23 mouse cellular contexts compared by ENCODE assay signal in the genomic region with DNA sequence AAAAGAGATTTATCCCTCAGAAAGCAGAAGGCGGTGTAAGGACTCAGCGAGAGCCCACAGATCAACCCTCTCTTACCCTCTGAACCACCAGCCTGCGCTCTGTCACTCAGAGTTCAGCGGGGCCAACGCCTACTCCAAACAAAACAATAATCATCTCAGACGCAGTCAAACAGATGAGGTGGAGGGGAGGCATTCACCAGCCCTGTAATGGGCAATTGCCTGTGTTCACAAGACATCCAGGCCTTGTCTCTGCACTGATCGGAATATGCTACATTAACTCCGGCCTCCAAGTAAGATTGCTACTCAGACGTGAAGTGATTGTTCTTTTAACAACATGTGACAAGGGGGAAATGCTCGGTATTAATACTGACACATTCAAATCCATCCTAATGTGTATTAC.
DNase-seq lines count a peak whose midpoint lies in the region; ATAC-seq lines count a peak whose summit lies in the region.
"Had no signal": no experiment of that assay in that cellular context is flagged by ENCODE, and none has a peak within 500 bp of the region (broad histone marks: within the 10 kb centered on the region; RNA-seq: fewer than 3 reads in every experiment).

No protein-coding gene starts in this region.

- no peak overlapping the region for H3K27ac ChIP-seq in forebrain, embryonic 13.5 days
- H3K27ac ChIP-seq in forebrain, embryonic 11.5 days (ENCODE audit: low read depth, low read length) = no peak overlapping the region
- H3K27ac ChIP-seq: embryonic facial prominence, embryonic 15.5 days; gastrocnemius, adult 2 months; heart, embryonic 10.5 days; hindbrain, postnatal 0 days; kidney, embryonic 15.5 days; stomach, embryonic 15.5 days had no signal

- H3K36me3 ChIP-seq in forebrain, embryonic 13.5 days (ENCODE audit: poor library complexity, severe bottlenecking) = no peaks in the 10 kb centered on the region
- H3K36me3 ChIP-seq in forebrain, embryonic 11.5 days (ENCODE audit: control insufficient read depth, insufficient read depth, low read length) = no peaks in the 10 kb centered on the region
- no peaks in the 10 kb centered on the region for H3K36me3 ChIP-seq in megakaryocyte, embryonic 14.5 days (replicated peaks; ENCODE audit: low read length)
- H3K36me3 ChIP-seq: embryonic facial prominence, embryonic 15.5 days; heart, embryonic 10.5 days; kidney, embryonic 15.5 days; stomach, embryonic 15.5 days had no signal

- ATAC-seq in forebrain, embryonic 13.5 days = 0 out of 2 replicates have a peak, but pooled peaks have one; percentile 36
- no peak for ATAC-seq in forebrain, embryonic 11.5 days (replicated peaks; ENCODE audit: low FRiP score)
- ATAC-seq in megakaryocyte, adult 5-6 weeks (ENCODE audit: poor library complexity, severe bottlenecking) = no peak
- ATAC-seq: hindbrain, postnatal 0 days; intestine, postnatal 0 days had no signal

- no peak overlapping the region for H3K9ac ChIP-seq in forebrain, embryonic 13.5 days
- H3K9ac ChIP-seq in forebrain, embryonic 11.5 days (ENCODE audit: low read length) = no peak overlapping the region
- H3K9ac ChIP-seq: embryonic facial prominence, embryonic 15.5 days; kidney, embryonic 15.5 days; stomach, embryonic 15.5 days had no signal

- DNase-seq in forebrain, embryonic 11.5 days (ENCODE audit: low spot score) = no peak
- peak; percentile 16 for DNase-seq in ZHBTc4 (ENCODE audit: low read depth, low spot score)
- peak; percentile 81 for DNase-seq in retina, embryonic 14.5 days (ENCODE audit: low spot score)
- DNase-seq in layer of hippocampus, postnatal 36 days = no peak
- DNase-seq: adrenal gland, adult 2 months; cerebellum, adult 9-10 months; gastrocnemius, adult 2 months; left cerebral cortex, postnatal 4 days; liver; lung, postnatal 14 days; right cerebral cortex, postnatal 25 days; thymus, adult 2 months had no signal

- WGBS in forebrain, embryonic 13.5 days = 41% methylated on average over 10 of the region's 10 CpGs
- 54% methylated on average over 10 of the region's 10 CpGs for WGBS in forebrain, embryonic 11.5 days

- H3K4me1 ChIP-seq in forebrain, embryonic 13.5 days = peaks cover 31% of the 10 kb centered on the region
- H3K4me1 ChIP-seq in forebrain, embryonic 11.5 days (replicated peaks; ENCODE audit: control insufficient read depth, insufficient read depth, low read length) = 0 out of 2 replicates have a peak, but pooled peaks cover 3% of the 10 kb centered on the region
- no peaks in the 10 kb centered on the region for H3K4me1 ChIP-seq in megakaryocyte, embryonic 14.5 days
- H3K4me1 ChIP-seq: embryonic facial prominence, embryonic 15.5 days; heart, embryonic 10.5 days; kidney, embryonic 15.5 days; stomach, embryonic 15.5 days had no signal

- no peaks in the 10 kb centered on the region for H3K27me3 ChIP-seq in forebrain, embryonic 13.5 days
- no peaks in the 10 kb centered on the region for H3K27me3 ChIP-seq in forebrain, embryonic 11.5 days (ENCODE audit: control insufficient read depth, insufficient read depth, low read length)
- no peaks in the 10 kb centered on the region for H3K27me3 ChIP-seq in megakaryocyte, embryonic 14.5 days (replicated peaks)
- H3K27me3 ChIP-seq: CH12.LX; embryonic facial prominence, embryonic 15.5 days; kidney, embryonic 15.5 days; stomach, embryonic 15.5 days had no signal

- H3K9me3 ChIP-seq in forebrain, embryonic 13.5 days (replicated peaks) = no peaks in the 10 kb centered on the region
- H3K9me3 ChIP-seq in forebrain, embryonic 11.5 days (ENCODE audit: control insufficient read depth, low read length) = no peaks in the 10 kb centered on the region; the same call in 1 of the 2 replicates
- peaks cover 76% of the 10 kb centered on the region for H3K9me3 ChIP-seq in megakaryocyte, embryonic 14.5 days
- H3K9me3 ChIP-seq: embryonic facial prominence, embryonic 15.5 days; heart, embryonic 10.5 days; kidney, embryonic 15.5 days; stomach, embryonic 15.5 days had no signal

- no peak overlapping the region for H3K4me2 ChIP-seq in forebrain, embryonic 13.5 days
- no peak overlapping the region for H3K4me2 ChIP-seq in forebrain, embryonic 11.5 days (ENCODE audit: low read depth, low read length, severe bottlenecking)
- H3K4me2 ChIP-seq: embryonic facial prominence, embryonic 15.5 days; kidney, embryonic 15.5 days; stomach, embryonic 15.5 days had no signal

- H3K4me3 ChIP-seq in forebrain, embryonic 13.5 days = no peak overlapping the region
- no peak overlapping the region for H3K4me3 ChIP-seq in forebrain, embryonic 11.5 days (ENCODE audit: low read depth, low read length)
- H3K4me3 ChIP-seq in megakaryocyte, embryonic 14.5 days (replicated peaks) = peak overlapping the region; percentile 9
- H3K4me3 ChIP-seq: embryonic facial prominence, embryonic 15.5 days; gastrocnemius, adult 2 months; heart, embryonic 10.5 days; kidney, embryonic 15.5 days; myocyte; stomach, embryonic 15.5 days had no signal

Comparison
In these comparisons a context has a peak if more than half of its experiments do, and no peak if none do; other contexts are left out.
1. DNase-seq: peak in ZHBTc4 (single experiment) and retina, embryonic 14.5 days (single experiment); none in forebrain, embryonic 11.5 days (single experiment) and layer of hippocampus, postnatal 36 days (0 of 2).